Mouse (Mus musculus): ENCODE measurements around the gene Cars2. TPM values are rescaled to one million over a fixed set of nuclear protein-coding genes. Genes with fewer than 3 reads are reported as not detected.
"Not testable (repeated sequence)": the region's sequence is repeated elsewhere in the genome, so short reads cannot be mapped to it uniquely, and the experiment has no call there.

Gene Cars2
- total RNA-seq, 4 experiments from 2014 or later = 35.8 to 54.6 (median 38.9) TPM

DNA sequence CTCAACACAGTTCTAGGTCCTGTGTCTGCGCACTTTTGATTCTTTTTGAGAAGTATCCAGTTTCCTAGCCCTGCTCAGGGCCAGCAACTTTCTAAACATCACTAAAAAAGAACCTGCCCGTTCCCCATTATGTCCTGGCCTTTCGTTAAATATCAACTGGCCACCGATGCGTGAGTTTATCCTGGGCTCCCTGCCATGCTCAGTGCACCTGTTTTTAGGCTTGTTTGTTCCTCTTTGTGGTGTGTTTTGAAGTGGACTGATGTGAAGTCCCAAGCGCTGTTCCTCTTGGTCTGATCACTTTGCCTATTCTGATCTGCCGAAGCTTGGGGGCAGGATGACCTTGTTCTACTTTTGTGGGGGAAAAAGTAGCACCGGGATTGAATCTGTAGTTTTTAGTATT lies 79.3 kb downstream of the Cars2 start:
- DNase-seq = no peak

DNA sequence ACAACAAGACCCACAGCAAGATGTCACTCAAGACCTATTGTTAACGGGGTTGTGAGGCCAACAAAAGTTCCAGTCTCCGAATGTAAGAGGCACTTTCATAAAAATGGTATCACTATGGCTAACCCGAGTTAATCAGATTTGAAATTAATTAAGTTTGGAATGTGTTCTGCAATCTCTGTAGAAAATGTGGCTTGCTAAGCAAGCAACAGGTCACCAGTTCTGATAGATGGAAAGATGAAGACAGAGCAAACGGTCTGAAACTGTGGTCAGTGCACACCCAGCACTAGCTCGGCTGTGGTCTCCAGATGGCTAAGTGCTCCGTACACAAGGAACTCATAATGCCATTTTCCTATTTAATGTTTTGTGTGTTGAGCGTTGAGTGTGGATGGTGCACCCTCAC lies 79.9 kb downstream of the Cars2 start:
- DNase-seq = no peak

DNA sequence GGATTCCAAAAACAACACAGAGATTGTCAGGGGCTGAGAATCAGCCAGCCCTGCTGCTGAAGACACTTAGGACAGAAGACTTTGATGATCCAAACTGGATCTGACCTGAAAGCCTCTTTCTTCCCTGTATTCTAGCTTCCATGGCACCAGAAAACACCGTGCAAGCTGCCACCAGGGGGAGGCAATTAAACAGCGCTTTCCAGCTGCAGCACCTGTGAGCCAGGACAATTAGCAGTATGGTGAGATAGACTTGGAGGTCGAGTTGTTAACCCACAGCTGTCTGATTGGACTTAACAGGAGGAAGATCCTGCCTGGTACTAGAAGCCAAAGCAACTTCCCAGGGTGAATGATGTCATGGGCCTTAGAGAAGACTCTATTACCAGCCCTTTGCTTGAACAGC lies 81.5 kb downstream of the Cars2 start:
- no peak for DNase-seq

DNA sequence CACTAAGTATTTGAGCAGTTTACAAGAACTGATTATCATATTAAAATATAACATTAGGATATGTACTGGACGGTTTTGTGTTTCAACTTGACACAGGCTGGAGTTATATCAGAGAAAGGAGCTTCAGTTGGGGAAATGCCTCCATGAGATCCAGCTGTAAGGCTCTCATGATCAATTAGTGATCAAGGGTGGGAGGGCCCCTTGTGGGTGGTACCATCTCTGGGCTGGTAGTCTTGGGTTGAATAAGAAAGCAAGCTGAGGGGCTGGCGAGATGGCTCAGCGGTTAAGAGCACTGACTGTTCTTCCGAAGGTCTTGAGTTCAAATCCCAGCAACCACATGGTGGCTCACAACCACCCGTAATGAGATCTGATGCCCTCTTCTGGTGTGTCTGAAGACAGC lies 84.1 kb downstream of the Cars2 start:
- DNase-seq = not testable (repeated sequence)

DNA sequence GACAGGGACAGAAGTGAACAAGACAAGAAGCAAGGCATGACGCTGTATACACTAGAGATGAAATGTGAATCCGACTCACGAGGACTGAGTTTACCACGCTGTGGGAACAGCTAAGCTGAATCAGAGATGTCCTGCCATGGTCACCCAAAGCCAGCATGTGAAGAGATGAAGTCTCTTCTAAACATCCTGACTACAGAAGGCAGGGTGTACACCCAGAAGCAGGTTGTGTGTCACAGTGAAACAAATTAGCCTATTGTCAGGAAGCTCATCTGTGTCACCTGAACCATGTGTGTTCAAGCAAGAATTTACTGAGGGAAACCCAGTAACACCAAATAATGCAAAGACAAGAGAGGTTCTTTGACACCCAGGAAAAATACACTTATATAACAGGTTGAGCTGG lies 85.0 kb downstream of the Cars2 start:
- no peak for DNase-seq

DNA sequence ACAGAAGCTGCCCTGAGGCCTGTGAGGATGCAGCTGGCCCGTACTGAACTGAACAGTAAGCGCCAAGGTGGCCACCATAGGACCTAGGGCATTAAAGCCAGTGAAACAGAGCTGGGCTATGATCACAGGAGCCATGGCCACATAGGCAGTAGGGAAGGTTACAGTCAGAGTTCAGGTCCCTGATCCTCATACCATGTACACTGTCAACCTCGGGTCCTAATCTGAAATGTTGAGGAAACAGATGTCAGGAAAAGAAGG lies 85.9 kb downstream of the Cars2 start:
- no peak for DNase-seq

Other genes starting within 250 kb of the Cars2 start
- gene Col4a2, start 238.0 kb downstream of the Cars2 start, total RNA-seq (2022) = 100 to 1,000 TPM; 122 to 162 (median 137) TPM
- 100 to 1,000 TPM; 276 to 357 (median 298) TPM for gene Col4a1, start 238.0 kb downstream of the Cars2 start, total RNA-seq (2022)
- 10 to 100 TPM in 2 of 4 experiments, 1 to 10 TPM in 2; 9.2 to 14.0 (median 10.8) TPM for gene Rab20, start 72.1 kb downstream of the Cars2 start, total RNA-seq (2022)
- 10 to 100 TPM; 73.9 to 84.5 (median 77.5) TPM for gene Naxd, start 53.3 kb downstream of the Cars2 start, total RNA-seq (2022)
- 10 to 100 TPM; 34.0 to 42.5 (median 36.9) TPM for gene Ing1, start 4.8 kb upstream of the Cars2 start, total RNA-seq (2022)
- gene Ankrd10, start 85.0 kb upstream of the Cars2 start, total RNA-seq (2022) = 10 to 100 TPM; 50.9 to 93.7 (median 66.6) TPM
- not detected for gene 1700016D06Rik, start 150.3 kb upstream of the Cars2 start, total RNA-seq (2022)
- gene Arhgef7, start 176.9 kb upstream of the Cars2 start, total RNA-seq (2022) = 10 to 100 TPM; 40.3 to 56.7 (median 46.7) TPM